Mouse (Mus musculus) right cerebral cortex, adult 18-20 months (tissue): Measurements from ENCODE around the gene Slc44a5.
A peak's percentile ranks its signal among the peaks of the same experiment; 100 is the strongest.
"Not testable (repeated sequence)": the region's sequence is repeated elsewhere in the genome, so short reads cannot be mapped to it uniquely, and the experiment has no call there.

Experiments
- DNase-seq: peaks from one replicate; pipeline ENCODE4 v3.0.0; 2022; ENCODE audit warnings: mixed read lengths

The Slc44a5 gene

GRCm38 (mm10) chr3:153969451-153969850 lies 3.8 kb upstream of the Slc44a5 start:
- DNase-seq = no peak

- DNase-seq = peak; percentile 29
Measured at GRCm38 (mm10) chr3:153973949-153974760, 919 bp downstream of the Slc44a5 start.

- DNase-seq = no peak
Measured at GRCm38 (mm10) chr3:153975060-153975459, 1.8 kb downstream of the Slc44a5 start.

GRCm38 (mm10) chr3:153975791-153976190 lies 2.6 kb downstream of the Slc44a5 start:
- DNase-seq = no peak

GRCm38 (mm10) chr3:153980611-153981010 lies 7.4 kb downstream of the Slc44a5 start:
- no peak for DNase-seq

- peak; percentile 35 for DNase-seq
Measured at GRCm38 (mm10) chr3:153984428-153985340, 11.4 kb downstream of the Slc44a5 start.

GRCm38 (mm10) chr3:153999797-154000528 lies 26.7 kb downstream of the Slc44a5 start:
- no peak for DNase-seq

GRCm38 (mm10) chr3:154001348-154001747 lies 28.1 kb downstream of the Slc44a5 start:
- DNase-seq = no peak

GRCm38 (mm10) chr3:154046876-154047275 lies 73.6 kb downstream of the Slc44a5 start:
- no peak for DNase-seq

- DNase-seq = no peak
Measured at GRCm38 (mm10) chr3:154053331-154053730, 80.1 kb downstream of the Slc44a5 start.

GRCm38 (mm10) chr3:154057464-154057863 lies 84.2 kb downstream of the Slc44a5 start:
- no peak for DNase-seq

GRCm38 (mm10) chr3:154058200-154058599 lies 85.0 kb downstream of the Slc44a5 start:
- DNase-seq = no peak

GRCm38 (mm10) chr3:154071989-154072388 lies 98.8 kb downstream of the Slc44a5 start:
- not testable (repeated sequence) for DNase-seq

GRCm38 (mm10) chr3:154075749-154076148 lies 102.5 kb downstream of the Slc44a5 start:
- no peak for DNase-seq

GRCm38 (mm10) chr3:154081687-154082086 lies 108.5 kb downstream of the Slc44a5 start:
- DNase-seq = no peak

- no peak for DNase-seq
Measured at GRCm38 (mm10) chr3:154082241-154082640, 109.0 kb downstream of the Slc44a5 start.

- DNase-seq = no peak
Measured at GRCm38 (mm10) chr3:154082961-154083360, 109.7 kb downstream of the Slc44a5 start.

- DNase-seq = no peak
Measured at GRCm38 (mm10) chr3:154089996-154090395, 116.8 kb downstream of the Slc44a5 start.

GRCm38 (mm10) chr3:154091468-154092338 lies 118.5 kb downstream of the Slc44a5 start:
- DNase-seq = no peak

GRCm38 (mm10) chr3:154092466-154092865 lies 119.2 kb downstream of the Slc44a5 start:
- DNase-seq = no peak

GRCm38 (mm10) chr3:154093745-154094322 lies 120.6 kb downstream of the Slc44a5 start:
- DNase-seq = no peak

- DNase-seq = no peak
Measured at GRCm38 (mm10) chr3:154101671-154102070, 128.4 kb downstream of the Slc44a5 start.
